Mouse (Mus musculus): ENCODE results near the gene Rras2.

Rras2 gene

GRCm38 (mm10) chr7:114045814-114046213, 71.8 kb downstream of the Rras2 start:
- DNase-seq (ENCODE audit: low read depth, low spot score) = no peak
- peaks cover 19% of the 10 kb centered on the region for H3K36me3 ChIP-seq (ENCODE audit: control insufficient read depth, insufficient read depth, low read length, poor library complexity, severe bottlenecking)
- no peaks in the 10 kb centered on the region for H3K27me3 ChIP-seq (ENCODE audit: control insufficient read depth, insufficient read depth, low read length, poor library complexity, severe bottlenecking)

DNA sequence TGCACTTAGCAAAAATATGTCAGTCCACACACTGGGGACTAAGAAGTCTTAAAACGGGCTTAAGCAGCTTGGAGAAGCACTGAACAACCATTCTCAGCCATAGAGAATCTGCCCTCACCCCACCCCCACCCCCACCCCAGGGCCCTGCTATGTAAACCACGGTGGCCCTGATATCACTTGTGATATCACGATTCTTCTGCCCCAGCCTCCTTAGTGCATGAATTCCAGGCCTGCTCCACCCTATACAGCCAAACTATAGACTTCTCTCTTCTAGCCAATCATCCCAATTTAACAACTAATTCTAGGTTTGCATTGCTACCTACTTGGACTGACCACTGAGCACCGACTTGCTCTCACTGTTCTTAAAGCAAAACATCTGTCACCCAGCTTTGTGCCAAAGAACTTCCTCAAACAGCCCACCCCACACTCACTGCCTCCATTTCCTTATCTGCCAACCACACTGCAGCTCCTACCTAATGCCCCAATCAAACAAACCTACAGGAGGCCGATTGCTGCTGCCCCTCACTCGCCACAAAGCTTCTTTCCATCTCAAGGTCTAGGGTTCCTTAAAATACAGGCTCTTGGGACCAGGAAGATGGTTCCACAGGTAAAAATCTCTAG, 73.5 kb downstream of the Rras2 start:
- no peaks in the 10 kb centered on the region for H3K27me3 ChIP-seq (ENCODE audit: control insufficient read depth, insufficient read depth, low read length, poor library complexity, severe bottlenecking)
- DNase-seq (ENCODE audit: low read depth, low spot score) = no peak
- peaks cover 13% of the 10 kb centered on the region for H3K36me3 ChIP-seq (ENCODE audit: control insufficient read depth, insufficient read depth, low read length, poor library complexity, severe bottlenecking)

- no peak for DNase-seq (ENCODE audit: low read depth, low spot score)
- H3K36me3 ChIP-seq (ENCODE audit: control insufficient read depth, insufficient read depth, low read length, poor library complexity, severe bottlenecking) = peaks cover 13% of the 10 kb centered on the region
- no peaks in the 10 kb centered on the region for H3K27me3 ChIP-seq (ENCODE audit: control insufficient read depth, insufficient read depth, low read length, poor library complexity, severe bottlenecking)
Measured at GRCm38 (mm10) chr7:114042973-114043928, 74.3 kb downstream of the Rras2 start.

GRCm38 (mm10) chr7:114041349-114041748, 76.2 kb downstream of the Rras2 start:
- Histone ChIP-seq H3K27me3 (ENCODE audit: control insufficient read depth, insufficient read depth, low read length, poor library complexity, severe bottlenecking) (no peaks in the 10 kb centered on the region), H3K36me3 (ENCODE audit: control insufficient read depth, insufficient read depth, low read length, poor library complexity, severe bottlenecking) (peaks cover 9% of the 10 kb centered on the region)
- DNase-seq (ENCODE audit: low read depth, low spot score) = no peak

- Histone ChIP-seq H3K36me3 (ENCODE audit: control insufficient read depth, insufficient read depth, low read length, poor library complexity, severe bottlenecking) (peaks cover 4% of the 10 kb centered on the region; the same call in 1 of the 2 replicates), H3K27me3 (ENCODE audit: control insufficient read depth, insufficient read depth, low read length, poor library complexity, severe bottlenecking) (no peaks in the 10 kb centered on the region)
- DNase-seq (ENCODE audit: low read depth, low spot score) = no peak
Measured at GRCm38 (mm10) chr7:114037237-114037636, 80.3 kb downstream of the Rras2 start.

GRCm38 (mm10) chr7:114029596-114029995, 88.0 kb downstream of the Rras2 start:
- Histone ChIP-seq H3K36me3 (ENCODE audit: control insufficient read depth, insufficient read depth, low read length, poor library complexity, severe bottlenecking) (no peaks in the 10 kb centered on the region), H3K27me3 (ENCODE audit: control insufficient read depth, insufficient read depth, low read length, poor library complexity, severe bottlenecking) (no peaks in the 10 kb centered on the region)
- DNase-seq (ENCODE audit: low read depth, low spot score) = no peak

GRCm38 (mm10) chr7:114028828-114029227, 88.8 kb downstream of the Rras2 start:
- no peaks in the 10 kb centered on the region for H3K36me3 ChIP-seq (ENCODE audit: control insufficient read depth, insufficient read depth, low read length, poor library complexity, severe bottlenecking)
- H3K27me3 ChIP-seq (ENCODE audit: control insufficient read depth, insufficient read depth, low read length, poor library complexity, severe bottlenecking) = no peaks in the 10 kb centered on the region
- DNase-seq (ENCODE audit: low read depth, low spot score) = no peak

DNA sequence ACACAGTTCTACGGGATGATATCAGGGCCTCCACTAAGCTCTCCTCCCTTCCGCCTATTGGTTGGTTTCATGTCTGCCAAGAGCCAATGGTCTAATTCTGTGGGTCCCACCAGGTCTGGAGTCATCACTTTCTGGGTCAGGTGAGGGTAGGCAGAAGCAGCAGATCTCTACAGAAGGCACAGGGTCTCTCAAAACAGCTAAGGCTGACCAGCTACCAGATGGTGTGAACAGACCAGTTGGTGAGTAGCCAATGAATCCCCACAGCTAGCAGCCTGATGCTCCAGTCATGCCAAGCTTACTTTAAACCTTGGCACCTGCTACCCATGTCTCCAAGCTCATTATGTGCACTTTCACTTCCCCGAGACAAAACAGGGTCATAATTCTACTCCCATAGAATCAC, 90.2 kb downstream of the Rras2 start:
- no peak for DNase-seq (ENCODE audit: low read depth, low spot score)
- H3K36me3 ChIP-seq (ENCODE audit: control insufficient read depth, insufficient read depth, low read length, poor library complexity, severe bottlenecking) = no peaks in the 10 kb centered on the region

DNA sequence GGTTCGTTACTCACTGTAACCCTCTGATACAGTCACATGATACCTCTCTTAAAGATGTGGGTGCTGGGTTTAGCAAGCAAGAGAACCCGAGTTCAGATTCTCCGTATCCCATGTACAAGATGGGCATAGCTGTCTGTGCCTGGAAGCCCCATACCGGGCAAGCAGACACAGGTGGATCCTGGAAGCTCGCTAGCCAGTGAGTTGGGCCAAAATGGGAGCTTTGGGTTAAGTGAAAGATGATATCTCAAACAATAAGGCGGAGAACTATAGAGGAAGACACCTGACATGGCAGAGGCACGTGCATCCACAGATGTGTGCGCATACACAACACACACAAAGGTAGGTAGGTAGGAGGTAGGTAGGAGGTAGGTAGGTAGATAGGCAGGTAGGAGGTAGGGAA, 90.7 kb downstream of the Rras2 start:
- DNase-seq (ENCODE audit: low read depth, low spot score) = no peak
- Histone ChIP-seq H3K36me3 (ENCODE audit: control insufficient read depth, insufficient read depth, low read length, poor library complexity, severe bottlenecking) (no peaks in the 10 kb centered on the region), H3K27me3 (ENCODE audit: control insufficient read depth, insufficient read depth, low read length, poor library complexity, severe bottlenecking) (no peaks in the 10 kb centered on the region)

More for the DNA sequence above, 90.2 kb downstream of the Rras2 start:
- no peaks in the 10 kb centered on the region for H3K27me3 ChIP-seq (ENCODE audit: control insufficient read depth, insufficient read depth, low read length, poor library complexity, severe bottlenecking)

DNA sequence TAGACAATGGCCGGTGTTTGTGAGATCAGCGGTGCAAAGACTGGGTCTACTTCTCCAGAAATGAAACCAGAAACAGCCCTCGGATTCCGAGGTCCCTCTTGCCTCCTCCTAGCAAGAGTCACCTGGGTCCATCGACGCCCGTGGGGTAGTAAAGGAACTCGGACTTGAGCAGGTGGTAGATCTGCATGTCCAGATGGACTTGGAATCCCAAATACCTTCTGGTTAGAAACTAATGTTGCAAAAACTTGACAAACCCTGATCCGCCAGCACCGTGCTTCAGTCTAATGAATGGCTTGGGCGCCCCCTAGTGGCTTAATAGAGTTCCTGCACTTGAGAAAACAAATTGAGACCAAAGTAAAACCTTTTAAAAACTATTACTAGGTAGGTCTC, 96.9 kb downstream of the Rras2 start:
- peak; percentile 75 for DNase-seq (ENCODE audit: low read depth, low spot score)
- Histone ChIP-seq H3K27me3 (ENCODE audit: control insufficient read depth, insufficient read depth, low read length, poor library complexity, severe bottlenecking) (no peaks in the 10 kb centered on the region), H3K36me3 (ENCODE audit: control insufficient read depth, insufficient read depth, low read length, poor library complexity, severe bottlenecking) (no peaks in the 10 kb centered on the region)

DNA sequence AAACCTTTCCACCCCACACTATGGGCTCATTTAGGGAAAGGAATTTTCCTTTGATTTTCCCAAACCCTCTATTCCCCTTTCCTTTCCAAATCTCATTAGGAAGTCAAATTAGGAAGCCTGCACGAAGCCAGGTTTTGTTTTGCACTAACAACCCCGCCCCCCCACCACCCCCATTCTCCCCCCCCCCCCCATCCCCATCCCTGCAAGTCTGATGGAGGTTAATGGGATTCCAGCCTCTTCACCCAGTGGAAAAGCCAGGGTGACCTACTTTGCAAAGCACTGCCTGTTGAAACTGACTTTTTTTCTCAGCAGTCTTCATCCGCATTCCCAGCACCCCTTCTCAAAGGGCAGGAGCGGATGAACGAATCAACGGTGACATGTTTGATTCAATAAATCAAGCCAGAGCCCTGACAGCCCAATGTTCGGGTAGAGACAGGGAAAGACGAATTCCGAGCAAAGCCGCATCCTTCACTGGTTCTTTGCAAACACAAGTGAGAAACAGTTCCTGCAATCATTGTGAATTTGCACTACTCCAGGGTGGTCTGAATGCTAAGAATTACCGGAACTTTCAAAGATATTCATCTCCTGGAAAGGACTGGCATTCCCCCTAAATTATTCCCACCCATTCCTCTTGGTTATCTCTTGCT, 97.4 kb downstream of the Rras2 start:
- DNase-seq (ENCODE audit: low read depth, low spot score) = no peak
- Histone ChIP-seq H3K27me3 (ENCODE audit: control insufficient read depth, insufficient read depth, low read length, poor library complexity, severe bottlenecking) (no peaks in the 10 kb centered on the region), H3K36me3 (ENCODE audit: control insufficient read depth, insufficient read depth, low read length, poor library complexity, severe bottlenecking) (no peaks in the 10 kb centered on the region)

DNA sequence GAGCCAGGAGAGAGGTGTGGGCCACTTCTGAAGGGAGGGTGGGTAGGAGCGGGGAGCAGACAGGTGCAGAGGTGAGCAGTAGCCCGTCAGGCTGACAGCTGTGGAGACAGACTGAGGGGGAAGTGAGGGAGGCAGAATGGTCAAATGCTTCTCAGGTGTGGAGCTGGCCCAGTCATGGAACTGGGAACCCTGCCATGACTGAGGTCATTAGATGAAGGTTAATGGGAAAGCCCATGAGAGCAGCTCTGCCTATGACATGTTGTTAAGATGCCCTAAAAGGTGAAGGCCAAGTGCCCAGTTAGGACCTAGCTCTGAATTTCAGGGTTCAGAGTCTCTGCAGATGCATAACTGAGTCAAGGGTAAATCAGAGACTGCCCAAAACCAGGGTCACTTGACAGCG, 98.7 kb downstream of the Rras2 start:
- H3K36me3 ChIP-seq (ENCODE audit: control insufficient read depth, insufficient read depth, low read length, poor library complexity, severe bottlenecking) = no peaks in the 10 kb centered on the region
- no peaks in the 10 kb centered on the region for H3K27me3 ChIP-seq (ENCODE audit: control insufficient read depth, insufficient read depth, low read length, poor library complexity, severe bottlenecking)
- DNase-seq (ENCODE audit: low read depth, low spot score) = no peak

- Histone ChIP-seq H3K36me3 (ENCODE audit: control insufficient read depth, insufficient read depth, low read length, poor library complexity, severe bottlenecking) (no peaks in the 10 kb centered on the region), H3K27me3 (ENCODE audit: control insufficient read depth, insufficient read depth, low read length, poor library complexity, severe bottlenecking) (no peaks in the 10 kb centered on the region)
- DNase-seq (ENCODE audit: low read depth, low spot score) = no peak
Measured at GRCm38 (mm10) chr7:114016001-114016949, 101.3 kb downstream of the Rras2 start.

GRCm38 (mm10) chr7:114011726-114012443, 105.7 kb downstream of the Rras2 start:
- no peak for DNase-seq (ENCODE audit: low read depth, low spot score)
- H3K27me3 ChIP-seq (ENCODE audit: control insufficient read depth, insufficient read depth, low read length, poor library complexity, severe bottlenecking) = no peaks in the 10 kb centered on the region

More at GRCm38 (mm10) chr7:114011726-114012443, 105.7 kb downstream of the Rras2 start:
- H3K36me3 ChIP-seq (ENCODE audit: control insufficient read depth, insufficient read depth, low read length, poor library complexity, severe bottlenecking) = no peaks in the 10 kb centered on the region
